Mouse (Mus musculus) hindbrain, embryonic 11.5 days (tissue): ENCODE results near the gene Sept4. TPM values are rescaled to one million over a fixed set of nuclear protein-coding genes. Genes with fewer than 3 reads are reported as not detected.
A peak's percentile ranks its signal among the peaks of the same experiment; 100 is the strongest.

Source experiments
- ATAC-seq: fragments of 200-750 bp; cut with Nextera tagmentation; 2 replicates; pipeline ENCODE4 v1.8.0; 2017; ENCODE audit warnings: mild to moderate bottlenecking, moderate TSS enrichment, moderate library complexity; ENCODE audit not compliant: low FRiP score
- DNase-seq: peaks from one replicate; pipeline ENCODE4 v3.0.0-alpha.2; 2015; ENCODE audit warnings: low spot score
- H3K27ac ChIP-seq: fragments of 300-500 bp; sonication (generic); 2 replicates; pipeline ENCODE4 v1.5.1; 2014; ENCODE audit warnings: mild to moderate bottlenecking, low read depth, low read length
- H3K27me3 ChIP-seq: fragments of 300-500 bp; sonication (generic); 2 replicates; pipeline ENCODE4 v1.6.1; 2014; ENCODE audit warnings: mild to moderate bottlenecking, low read length, moderate library complexity, mixed read lengths; ENCODE audit not compliant: control insufficient read depth, insufficient read depth
- H3K36me3 ChIP-seq: fragments of 300-500 bp; sonication (generic); 2 replicates; pipeline ENCODE4 v1.6.1; 2014; ENCODE audit warnings: mild to moderate bottlenecking, low read length, moderate library complexity, mixed read lengths; ENCODE audit not compliant: control insufficient read depth, insufficient read depth
- H3K4me1 ChIP-seq: fragments of 300-500 bp; sonication (generic); replicated peaks from 2 replicates; pipeline ENCODE4 v1.6.1; 2014; ENCODE audit warnings: low read length, mixed read lengths; ENCODE audit not compliant: control insufficient read depth, insufficient read depth
- H3K4me2 ChIP-seq: fragments of 300-500 bp; sonication (generic); replicated peaks from 2 replicates; pipeline ENCODE4 v1.6.1; 2014; ENCODE audit warnings: mild to moderate bottlenecking, low read depth, low read length
- H3K4me3 ChIP-seq: fragments of 300-500 bp; sonication (generic); 2 replicates; pipeline ENCODE4 v1.5.1; 2014; ENCODE audit warnings: low read depth, low read length
- H3K9ac ChIP-seq: fragments of 300-500 bp; sonication (generic); 2 replicates; pipeline ENCODE4 v1.6.1; 2014; ENCODE audit warnings: low read depth, low read length
- H3K9me3 ChIP-seq: fragments of 300-500 bp; sonication (generic); 2 replicates; pipeline ENCODE4 v1.6.1; 2016; ENCODE audit warnings: low read length; ENCODE audit not compliant: control insufficient read depth
- WGBS: fragments of 180-500 bp; shearing (Covaris S2); extraction: QIAGEN DNeasy Blood & Tissue Kit; methylation state at CpG from one replicate; pipeline ENCODE4 v1.1.7; 2014; 5-methylcytosine and 5-hydroxymethylcytosine counted together
- polyA plus RNA-seq: library from polyadenylated mRNA; unstranded; fragments of >200 nt; fragmentation: Nextera tagmentation; extraction: Ambion mirVana; gene quantifications from 2 replicates; pipeline ENCODE4 v1.2.1, GENCODE M21; 2014

The Sept4 gene
- polyA plus RNA-seq, 1 experiment from 2014 or later = 11.6 TPM

GRCm38 (mm10) chr11:87592354-87592695 is 23.6 kb downstream of the Sept4 start:
- ATAC-seq (no peak; the same call in 1 of the 2 replicates), DNase-seq (peak; percentile 52)
- peak overlapping the region; percentile 71 for H3K4me3 ChIP-seq
- H3K9me3 ChIP-seq = no peaks in the 10 kb centered on the region
- 0% methylated on average over 14 of the region's 15 CpGs for WGBS
- peaks cover 8% of the 10 kb centered on the region for H3K4me1 ChIP-seq
- H3K27me3 ChIP-seq = no peaks in the 10 kb centered on the region
- peaks cover 4% of the 10 kb centered on the region; the same call in 1 of the 2 replicates for H3K36me3 ChIP-seq
- H3K9ac ChIP-seq = peak overlapping the region; percentile 69
- H3K27ac ChIP-seq = peak overlapping the region; percentile 74
- peak overlapping the region; percentile 56 for H3K4me2 ChIP-seq

DNA sequence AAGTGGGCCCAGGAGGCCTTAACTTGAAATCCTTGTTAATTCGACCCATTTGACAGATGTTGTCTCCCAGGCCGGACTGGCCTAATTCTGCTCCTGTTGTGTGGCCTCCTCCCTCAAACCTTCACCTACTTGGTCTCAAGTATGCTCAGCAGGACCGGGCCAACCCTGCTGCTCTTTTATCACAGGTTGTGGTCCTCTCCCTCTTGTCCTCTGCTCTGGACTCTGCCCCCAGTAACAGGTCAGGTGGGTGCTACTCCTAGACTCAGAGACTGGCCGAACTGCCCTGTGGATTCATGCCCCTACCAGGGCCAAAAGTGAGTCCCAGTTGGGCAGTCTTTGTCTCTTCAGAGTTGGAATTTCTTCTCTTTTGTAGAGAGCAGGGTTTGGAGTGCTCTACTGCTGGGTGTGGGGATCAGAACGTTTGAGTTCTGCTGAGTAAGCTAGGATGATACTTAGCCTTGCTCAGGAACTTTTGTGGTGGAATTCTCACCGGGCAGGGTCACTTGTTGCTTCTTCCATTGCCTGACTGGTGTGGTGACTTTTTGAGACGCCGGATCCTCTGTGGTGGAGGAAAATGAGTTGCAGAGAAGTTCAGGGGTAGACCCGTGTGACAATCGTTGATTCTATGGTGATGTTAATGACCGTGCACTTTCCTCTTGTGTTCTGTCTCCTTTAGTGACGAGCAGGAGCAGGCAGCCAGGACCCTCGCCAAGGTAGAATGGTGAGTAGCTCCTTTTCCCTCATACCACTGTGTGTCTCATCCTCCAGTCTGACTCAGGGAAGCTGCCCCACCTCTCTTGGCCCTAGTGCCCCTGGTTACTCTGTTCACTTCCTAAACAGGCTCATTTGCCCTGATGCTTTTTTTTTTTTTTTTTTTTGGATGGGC is 24.3 kb downstream of the Sept4 start:
- no peak for DNase-seq
- H3K9me3 ChIP-seq = no peaks in the 10 kb centered on the region
- peaks cover 8% of the 10 kb centered on the region for H3K4me1 ChIP-seq
- H3K27ac ChIP-seq = peak overlapping the region; percentile 74
- peak overlapping the region; percentile 69 for H3K9ac ChIP-seq
- H3K27me3 ChIP-seq = no peaks in the 10 kb centered on the region
- peaks cover 8% of the 10 kb centered on the region; the same call in 1 of the 2 replicates for H3K36me3 ChIP-seq
- 38% methylated on average over 13 of the region's 13 CpGs for WGBS
- peak overlapping the region; percentile 71 for H3K4me3 ChIP-seq
- H3K4me2 ChIP-seq = peak overlapping the region; percentile 56
- ATAC-seq = no peak

DNA sequence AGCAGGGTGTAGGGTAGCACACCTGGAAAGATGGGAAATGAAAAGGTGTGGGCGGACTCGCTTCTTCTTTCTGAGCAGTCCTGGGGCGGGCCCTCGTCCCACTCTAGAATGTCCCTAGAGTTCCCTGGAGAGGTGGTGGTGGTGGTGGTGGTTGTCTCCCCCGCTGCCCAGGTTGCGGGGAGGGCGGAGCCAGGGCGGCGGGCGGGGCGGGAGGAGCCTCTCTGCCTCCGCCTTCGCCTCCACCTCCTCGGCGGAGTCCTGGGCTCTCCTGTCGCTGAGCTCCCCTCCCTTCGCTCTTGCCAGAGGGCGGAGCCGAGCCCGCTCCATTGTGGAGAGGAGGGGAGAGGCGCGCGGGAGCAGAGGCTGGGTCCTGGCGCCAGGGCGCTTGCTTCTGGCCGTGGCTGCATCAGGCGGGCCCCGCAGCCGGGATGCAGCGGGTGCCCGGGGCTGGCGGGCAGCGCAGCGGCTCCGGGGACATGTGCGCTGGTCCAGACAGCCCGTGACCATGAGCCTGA is 26.7 kb downstream of the Sept4 start:
- H3K27ac ChIP-seq = peak overlapping the region; percentile 78
- H3K9me3 ChIP-seq = no peaks in the 10 kb centered on the region
- peaks cover 22% of the 10 kb centered on the region for H3K36me3 ChIP-seq
- under 1% methylated on average over 28 of the region's 37 CpGs for WGBS
- peak; percentile 87 for DNase-seq
- no peaks in the 10 kb centered on the region for H3K27me3 ChIP-seq
- peak; percentile 57 for ATAC-seq
- H3K4me3 ChIP-seq = peak overlapping the region; percentile 71
- peak overlapping the region; percentile 86 for H3K4me2 ChIP-seq
- peak overlapping the region; percentile 96 for H3K9ac ChIP-seq
- H3K4me1 ChIP-seq = peaks cover 8% of the 10 kb centered on the region

GRCm38 (mm10) chr11:87595976-87596375 is 27.3 kb downstream of the Sept4 start:
- peaks cover 26% of the 10 kb centered on the region for H3K36me3 ChIP-seq
- peak overlapping the region; percentile 78 for H3K27ac ChIP-seq
- H3K9ac ChIP-seq = peak overlapping the region; percentile 96
- peak overlapping the region; percentile 71 for H3K4me3 ChIP-seq
- peak overlapping the region; percentile 86 for H3K4me2 ChIP-seq
- H3K27me3 ChIP-seq = no peaks in the 10 kb centered on the region
- H3K4me1 ChIP-seq = peaks cover 8% of the 10 kb centered on the region
- no peak for ATAC-seq
- H3K9me3 ChIP-seq = no peaks in the 10 kb centered on the region
- DNase-seq = peak; percentile 51
- 12% methylated on average over 7 of the region's 7 CpGs for WGBS

DNA sequence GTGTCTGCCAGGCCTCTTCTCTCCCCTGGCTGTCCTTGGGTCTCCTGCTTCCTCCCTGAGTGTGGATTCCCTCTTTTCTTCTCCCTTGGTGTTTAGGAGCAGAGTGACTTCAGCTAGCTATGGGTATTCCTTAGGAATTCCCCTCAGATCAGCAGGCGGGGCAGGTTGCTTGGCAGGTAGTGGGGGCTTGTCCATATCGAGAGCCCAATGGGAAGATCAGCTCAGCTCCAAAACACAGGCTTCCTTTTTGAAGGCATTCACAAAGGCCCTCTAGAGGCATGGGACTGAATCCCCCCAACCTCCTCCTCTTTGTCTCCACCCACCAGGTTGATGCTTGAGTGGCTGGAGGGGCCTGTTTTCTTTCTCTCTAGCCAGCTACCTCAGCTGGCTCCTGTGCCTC is 27.8 kb downstream of the Sept4 start:
- Histone ChIP-seq H3K27me3 (no peaks in the 10 kb centered on the region), H3K9me3 (no peaks in the 10 kb centered on the region), H3K4me2 (peak overlapping the region; percentile 86), H3K4me3 (peak overlapping the region; percentile 71), H3K4me1 (peaks cover 8% of the 10 kb centered on the region), H3K9ac (peak overlapping the region; percentile 96), H3K36me3 (peaks cover 29% of the 10 kb centered on the region), H3K27ac (peak overlapping the region; percentile 78; the same call in 1 of the 2 replicates)
- peak; percentile 39 for DNase-seq
- ATAC-seq = no peak
- 47% methylated on average over 2 of the region's 2 CpGs for WGBS

DNA sequence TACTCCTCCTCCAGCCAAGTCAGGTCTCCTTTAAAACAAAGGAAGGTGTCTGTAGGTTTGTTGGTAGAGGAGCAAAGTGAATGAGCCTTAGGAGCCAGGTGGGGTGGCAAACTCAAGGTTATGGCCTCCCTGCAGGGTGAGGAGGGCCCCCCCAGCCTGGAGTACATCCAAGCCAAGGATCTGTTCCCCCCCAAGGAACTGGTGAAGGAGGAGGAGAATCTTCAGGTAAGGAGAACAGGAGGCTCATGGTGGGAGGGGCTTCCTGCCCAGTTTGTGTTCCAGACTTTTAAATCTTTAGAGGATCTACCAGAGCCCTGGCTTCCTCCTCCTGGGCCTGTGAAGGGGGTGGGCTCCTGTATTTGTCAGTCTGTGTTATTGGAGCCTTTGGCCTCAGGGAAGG is 28.4 kb downstream of the Sept4 start:
- peaks cover 8% of the 10 kb centered on the region for H3K4me1 ChIP-seq
- no peaks in the 10 kb centered on the region for H3K27me3 ChIP-seq
- H3K4me3 ChIP-seq = peak overlapping the region; percentile 71; the same call in 1 of the 2 replicates
- no peaks in the 10 kb centered on the region for H3K9me3 ChIP-seq
- no peak overlapping the region for H3K27ac ChIP-seq
- peak overlapping the region; percentile 96; the same call in 1 of the 2 replicates for H3K9ac ChIP-seq
- H3K36me3 ChIP-seq = peaks cover 30% of the 10 kb centered on the region
- ATAC-seq (no peak), DNase-seq (no peak)
- H3K4me2 ChIP-seq = peak overlapping the region; percentile 86; the same call in 1 of the 2 replicates

- WGBS = 90% methylated on average over 13 of the region's 13 CpGs
- ATAC-seq = no peak
- peaks cover 36% of the 10 kb centered on the region for H3K36me3 ChIP-seq
Measured at GRCm38 (mm10) chr11:87599395-87600089, 30.8 kb downstream of the Sept4 start.

DNA sequence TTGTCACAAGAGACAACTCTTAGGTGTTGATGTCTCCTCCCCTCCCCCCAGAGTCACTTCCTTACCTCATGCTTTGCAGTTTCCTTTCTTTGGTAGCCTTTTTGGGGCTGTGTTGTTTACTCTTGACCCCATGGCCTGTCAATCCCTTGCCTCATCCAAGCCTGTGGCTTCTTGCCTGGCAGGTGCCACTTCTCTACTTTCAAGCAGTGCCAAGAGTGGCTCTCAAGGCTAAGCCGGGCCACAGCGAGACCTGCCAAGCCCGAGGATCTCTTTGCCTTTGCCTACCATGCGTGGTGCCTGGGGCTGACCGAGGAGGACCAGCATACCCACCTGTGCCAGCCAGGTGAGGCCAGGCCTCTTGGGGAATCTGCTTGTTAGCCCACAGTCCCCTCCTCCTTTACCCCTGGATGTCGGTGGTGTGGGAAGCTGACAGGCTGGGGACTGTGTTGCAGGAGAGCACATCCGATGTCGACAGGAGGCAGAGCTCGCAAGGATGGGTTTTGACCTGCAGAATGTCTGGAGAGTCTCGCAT is 31.7 kb downstream of the Sept4 start:
- Histone ChIP-seq H3K4me2 (no peak overlapping the region), H3K4me1 (no peaks in the 10 kb centered on the region), H3K4me3 (no peak overlapping the region), H3K9ac (no peak overlapping the region), H3K27me3 (no peaks in the 10 kb centered on the region), H3K9me3 (no peaks in the 10 kb centered on the region), H3K27ac (no peak overlapping the region), H3K36me3 (peaks cover 43% of the 10 kb centered on the region)
- DNase-seq = no peak
- WGBS = 95% methylated on average over 10 of the region's 10 CpGs
- ATAC-seq = no peak

More at GRCm38 (mm10) chr11:87599395-87600089, 30.8 kb downstream of the Sept4 start:
- Histone ChIP-seq H3K4me2 (no peak overlapping the region), H3K27me3 (no peaks in the 10 kb centered on the region), H3K9me3 (no peaks in the 10 kb centered on the region), H3K27ac (no peak overlapping the region), H3K4me3 (no peak overlapping the region), H3K9ac (no peak overlapping the region), H3K4me1 (no peaks in the 10 kb centered on the region; the same call in 1 of the 2 replicates)
- DNase-seq = no peak
